Mouse (Mus musculus) forebrain, embryonic 14.5 days (tissue): ENCODE measurements around the gene 1700034J05Rik. TPM values are rescaled to one million over a fixed set of nuclear protein-coding genes. Genes with fewer than 3 reads are reported as not detected.

Experiments
- ATAC-seq: fragments of 200-750 bp; cut with Nextera tagmentation; 2 replicates; pipeline ENCODE4 v1.8.0; 2017; ENCODE audit warnings: mild to moderate bottlenecking, moderate library complexity
- DNase-seq: peaks from one replicate; pipeline ENCODE4 v3.0.0-alpha.2; 2015; ENCODE audit warnings: low spot score
- H3K27ac ChIP-seq: fragments of 300-500 bp; sonication (generic); 2 replicates; pipeline ENCODE4 v1.5.1; 2014; ENCODE audit warnings: low read depth, mild to moderate bottlenecking, control low read depth, low read length, moderate library complexity
- H3K27me3 ChIP-seq: fragments of 300-500 bp; sonication (generic); replicated peaks from 2 replicates; pipeline ENCODE4 v1.6.1; 2014; ENCODE audit warnings: low read length, control low read depth, mixed read lengths; ENCODE audit not compliant: control insufficient read depth, insufficient read depth
- H3K36me3 ChIP-seq: fragments of 300-500 bp; sonication (generic); 2 replicates; pipeline ENCODE4 v1.6.1; 2014; ENCODE audit warnings: low read length, control low read depth; ENCODE audit not compliant: control insufficient read depth, insufficient read depth
- H3K4me1 ChIP-seq: fragments of 300-500 bp; sonication (generic); 2 replicates; pipeline ENCODE4 v1.6.1; 2014; ENCODE audit warnings: antibody characterized with exemption, low read length, control low read depth; ENCODE audit not compliant: control insufficient read depth, insufficient read depth
- H3K4me2 ChIP-seq: fragments of 300-500 bp; sonication (generic); 2 replicates; pipeline ENCODE4 v1.6.1; 2014; ENCODE audit warnings: mild to moderate bottlenecking, control low read depth, low read length
- H3K4me3 ChIP-seq: fragments of 300-500 bp; sonication (generic); 2 replicates; pipeline ENCODE4 v1.5.1; 2014; ENCODE audit warnings: low read depth, low read length, control low read depth
- H3K9ac ChIP-seq: fragments of 300-500 bp; sonication (generic); 2 replicates; pipeline ENCODE4 v1.6.1; 2014; ENCODE audit warnings: mild to moderate bottlenecking, low read length, control low read depth, moderate library complexity
- H3K9me3 ChIP-seq: fragments of 300-500 bp; sonication (generic); replicated peaks from 2 replicates; pipeline ENCODE4 v1.6.1; 2016; ENCODE audit warnings: low read length, control low read depth, mixed read lengths; ENCODE audit not compliant: control insufficient read depth
- WGBS: fragments of 180-500 bp; shearing (Covaris S2); extraction: QIAGEN DNeasy Blood & Tissue Kit; methylation state at CpG from one replicate; pipeline ENCODE4 v1.1.7; 2014; 5-methylcytosine and 5-hydroxymethylcytosine counted together
- polyA plus RNA-seq: library from polyadenylated mRNA; unstranded; fragments of >200 nt; fragmentation: Nextera tagmentation; extraction: Ambion mirVana; gene quantifications from 2 replicates; pipeline ENCODE4 v1.2.1, GENCODE M21; 2014

The 1700034J05Rik gene
- polyA plus RNA-seq, 1 experiment from 2014 or later = not detected

DNA sequence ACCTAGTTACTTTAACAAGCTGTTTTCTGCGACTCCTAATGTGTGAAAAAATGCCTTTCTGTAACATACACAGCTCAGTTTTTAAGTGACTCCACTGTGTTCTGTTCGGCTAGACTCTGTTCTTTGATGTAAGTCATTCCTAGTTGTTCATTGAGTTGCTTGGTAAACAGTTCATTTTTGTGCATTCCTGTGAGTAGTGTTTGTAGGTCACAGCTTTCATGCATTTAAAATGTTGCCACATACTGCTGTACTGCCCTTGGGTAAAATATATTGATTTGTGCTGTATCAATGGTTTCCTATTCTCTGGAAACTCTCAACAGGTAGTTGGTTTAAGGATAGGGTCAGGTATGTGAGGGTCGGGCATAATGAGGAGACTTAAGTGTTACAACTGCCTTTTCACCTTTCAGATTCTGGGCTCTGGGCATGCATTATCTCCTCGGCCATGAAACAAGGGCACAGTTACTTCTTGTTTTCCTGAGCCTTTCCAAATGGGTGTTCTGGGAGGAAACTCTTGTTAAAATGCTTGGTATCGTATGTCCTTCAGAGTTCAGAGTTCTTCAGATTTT is 27.7 kb downstream of the 1700034J05Rik start:
- no peaks in the 10 kb centered on the region for H3K27me3 ChIP-seq
- whole genome bisulfite sequencing = 82% methylated on average over 5 of the region's 5 CpGs
- no peak overlapping the region for H3K9ac ChIP-seq
- no peaks in the 10 kb centered on the region for H3K9me3 ChIP-seq
- H3K4me2 ChIP-seq = no peak overlapping the region
- H3K4me1 ChIP-seq = 0 out of 2 replicates have a peak, but pooled peaks cover 2% of the 10 kb centered on the region
- H3K36me3 ChIP-seq = no peaks in the 10 kb centered on the region
- DNase-seq = no peak
- H3K4me3 ChIP-seq = no peak overlapping the region
- ATAC-seq = no peak
- no peak overlapping the region for H3K27ac ChIP-seq

- no peaks in the 10 kb centered on the region for H3K36me3 ChIP-seq
- DNase-seq (no peak), ATAC-seq (no peak)
- no peak overlapping the region for H3K4me2 ChIP-seq
- H3K9me3 ChIP-seq = no peaks in the 10 kb centered on the region
- H3K27me3 ChIP-seq = no peaks in the 10 kb centered on the region
- no peaks in the 10 kb centered on the region for H3K4me1 ChIP-seq
- 84% methylated on average over 6 of the region's 6 CpGs for WGBS
- H3K9ac ChIP-seq = no peak overlapping the region
- no peak overlapping the region for H3K27ac ChIP-seq
- H3K4me3 ChIP-seq = no peak overlapping the region
Observed at GRCm38 (mm10) chr6:146918341-146918740, 35.9 kb downstream of the 1700034J05Rik start.

DNA sequence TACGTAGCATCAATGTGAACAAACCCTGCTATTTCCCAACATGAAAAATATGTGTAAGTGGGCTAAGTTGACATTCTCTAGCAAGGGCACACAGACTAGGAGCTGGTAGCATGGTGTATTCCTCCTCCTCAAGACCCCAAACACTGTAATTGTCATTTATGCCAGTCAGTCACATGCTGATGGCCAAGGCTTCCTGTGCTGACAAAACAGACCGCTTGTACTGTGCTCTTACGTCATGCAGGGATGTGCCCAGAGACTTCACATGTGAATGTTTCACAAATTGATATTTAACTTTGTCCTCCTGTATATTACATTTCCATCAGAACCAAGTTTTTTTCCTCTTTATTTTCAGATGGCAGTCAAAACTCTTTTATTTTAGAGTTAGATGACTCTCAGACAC is 36.8 kb downstream of the 1700034J05Rik start:
- no peak for ATAC-seq

GRCm38 (mm10) chr6:146915808-146916207 is 38.4 kb downstream of the 1700034J05Rik start:
- Histone ChIP-seq H3K9me3 (no peaks in the 10 kb centered on the region), H3K4me3 (no peak overlapping the region), H3K27me3 (no peaks in the 10 kb centered on the region), H3K27ac (no peak overlapping the region), H3K36me3 (no peaks in the 10 kb centered on the region), H3K4me1 (no peaks in the 10 kb centered on the region), H3K9ac (no peak overlapping the region), H3K4me2 (no peak overlapping the region)
- ATAC-seq (no peak), DNase-seq (no peak)
- 44% methylated on average over 1 of the region's 1 CpGs for WGBS

More for the DNA sequence above, 36.8 kb downstream of the 1700034J05Rik start:
- Histone ChIP-seq H3K4me2 (no peak overlapping the region), H3K9ac (no peak overlapping the region), H3K4me1 (no peaks in the 10 kb centered on the region), H3K9me3 (no peaks in the 10 kb centered on the region), H3K4me3 (no peak overlapping the region), H3K27me3 (no peaks in the 10 kb centered on the region), H3K27ac (no peak overlapping the region), H3K36me3 (no peaks in the 10 kb centered on the region)
- WGBS = 87% methylated on average over 3 of the region's 3 CpGs
- no peak for DNase-seq

- Histone ChIP-seq H3K4me1 (no peaks in the 10 kb centered on the region), H3K4me3 (no peak overlapping the region), H3K4me2 (no peak overlapping the region), H3K27ac (no peak overlapping the region), H3K9me3 (no peaks in the 10 kb centered on the region), H3K27me3 (no peaks in the 10 kb centered on the region), H3K36me3 (no peaks in the 10 kb centered on the region), H3K9ac (no peak overlapping the region)
- ATAC-seq = no peak
- WGBS = 76% methylated on average over 4 of the region's 4 CpGs
- DNase-seq = no peak
Observed at GRCm38 (mm10) chr6:146913489-146914198, 40.6 kb downstream of the 1700034J05Rik start.

DNA sequence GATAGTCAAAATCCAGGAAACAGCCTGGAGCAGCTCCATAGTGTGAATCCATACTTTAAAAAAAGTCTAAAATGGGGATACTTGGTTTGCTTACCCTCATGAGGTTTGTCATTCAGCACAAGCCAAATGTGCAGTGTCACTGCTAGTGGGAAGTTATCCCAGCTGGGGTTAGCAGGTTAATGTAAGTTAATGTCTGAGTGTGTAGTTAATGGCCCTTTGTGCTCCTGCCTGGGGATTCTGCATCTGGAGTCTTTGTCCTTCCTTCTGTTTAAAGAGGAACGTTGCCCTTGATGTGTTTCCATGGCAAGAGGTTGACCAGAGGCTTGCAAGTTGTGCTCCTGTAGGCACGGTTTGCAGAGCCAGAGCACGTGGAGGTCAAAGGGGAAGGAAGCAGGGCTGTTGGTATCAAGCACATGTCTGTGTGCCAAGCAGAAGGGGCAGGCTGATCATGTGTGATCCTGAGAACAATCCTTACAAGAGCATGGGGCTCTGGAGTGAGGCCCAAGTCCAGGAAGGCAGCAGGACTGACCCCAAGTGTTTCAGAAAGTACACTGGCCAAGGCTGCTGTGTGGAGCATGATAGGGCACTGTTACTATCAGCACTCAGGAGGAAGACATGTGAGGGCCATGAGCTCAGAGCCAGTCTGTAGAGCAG is 41.3 kb downstream of the 1700034J05Rik start:
- 42% methylated on average over 3 of the region's 3 CpGs for WGBS

GRCm38 (mm10) chr6:146910801-146911200 is 43.4 kb downstream of the 1700034J05Rik start:
- Histone ChIP-seq H3K36me3 (no peaks in the 10 kb centered on the region), H3K4me1 (peaks cover 2% of the 10 kb centered on the region; the same call in 1 of the 2 replicates), H3K4me3 (no peak overlapping the region), H3K9ac (no peak overlapping the region), H3K27ac (no peak overlapping the region), H3K9me3 (no peaks in the 10 kb centered on the region), H3K4me2 (no peak overlapping the region), H3K27me3 (no peaks in the 10 kb centered on the region)
- WGBS = 92% methylated on average over 2 of the region's 2 CpGs
- ATAC-seq (no peak), DNase-seq (no peak)

More for the DNA sequence above, 41.3 kb downstream of the 1700034J05Rik start:
- H3K36me3 ChIP-seq = no peaks in the 10 kb centered on the region
- no peak overlapping the region for H3K9ac ChIP-seq
- H3K4me1 ChIP-seq = no peaks in the 10 kb centered on the region
- DNase-seq (no peak), ATAC-seq (no peak)
- H3K9me3 ChIP-seq = no peaks in the 10 kb centered on the region
- no peak overlapping the region for H3K4me2 ChIP-seq
- no peak overlapping the region for H3K27ac ChIP-seq
- no peaks in the 10 kb centered on the region for H3K27me3 ChIP-seq
- no peak overlapping the region for H3K4me3 ChIP-seq

GRCm38 (mm10) chr6:146909725-146910489 is 44.3 kb downstream of the 1700034J05Rik start:
- Histone ChIP-seq H3K4me2 (no peak overlapping the region), H3K27me3 (no peaks in the 10 kb centered on the region), H3K4me1 (peaks cover 2% of the 10 kb centered on the region; the same call in 1 of the 2 replicates), H3K4me3 (no peak overlapping the region), H3K27ac (no peak overlapping the region), H3K9ac (no peak overlapping the region), H3K36me3 (no peaks in the 10 kb centered on the region), H3K9me3 (no peaks in the 10 kb centered on the region)
- ATAC-seq (no peak), DNase-seq (no peak)
- 88% methylated on average over 5 of the region's 5 CpGs for WGBS
